Mouse (Mus musculus): ENCODE results near the gene Tfb2m. TPM values are rescaled to one million over a fixed set of nuclear protein-coding genes. Genes with fewer than 3 reads are reported as not detected.

Gene Tfb2m
- 10 to 100 TPM; 21.7 to 27.3 (median 26.0) TPM for total RNA-seq (2022)

- peak; percentile 95 to 97 for DNase-seq (ENCODE audit: low spot score in 2 of 2)
Measured at GRCm38 (mm10) chr1:179545768-179546550, at the start of gene Tfb2m, which contains the start of gene Cnst. Tfb2m (minus strand) TSS chr1:179546267. Cnst (plus strand) TSS chr1:179546370.

DNA sequence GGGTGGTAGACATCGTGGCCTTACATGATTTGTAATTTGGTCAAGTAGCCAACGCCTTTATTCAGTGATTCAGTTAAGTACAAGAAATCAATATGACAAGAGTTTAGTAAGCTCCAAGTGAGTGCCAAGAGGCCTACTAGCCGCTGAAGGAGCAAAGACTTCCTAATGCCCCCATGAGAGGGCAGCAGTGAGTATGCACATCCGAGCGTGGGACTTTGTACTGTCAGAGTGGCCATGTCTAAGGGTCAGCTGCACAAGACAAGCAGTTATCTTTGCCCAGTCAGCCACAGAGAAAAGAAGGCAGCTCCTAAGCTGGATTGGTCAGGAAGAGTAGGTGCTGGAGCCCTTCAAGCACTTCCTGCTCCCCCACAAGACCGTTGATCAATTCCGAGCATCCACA lies 46.9 kb upstream of the Tfb2m start:
- DNase-seq (ENCODE audit: low spot score in 2 of 2): no peak

- DNase-seq (ENCODE audit: low spot score in 2 of 2): no peak
Measured at GRCm38 (mm10) chr1:179592143-179592542, 46.1 kb upstream of the Tfb2m start.

DNA sequence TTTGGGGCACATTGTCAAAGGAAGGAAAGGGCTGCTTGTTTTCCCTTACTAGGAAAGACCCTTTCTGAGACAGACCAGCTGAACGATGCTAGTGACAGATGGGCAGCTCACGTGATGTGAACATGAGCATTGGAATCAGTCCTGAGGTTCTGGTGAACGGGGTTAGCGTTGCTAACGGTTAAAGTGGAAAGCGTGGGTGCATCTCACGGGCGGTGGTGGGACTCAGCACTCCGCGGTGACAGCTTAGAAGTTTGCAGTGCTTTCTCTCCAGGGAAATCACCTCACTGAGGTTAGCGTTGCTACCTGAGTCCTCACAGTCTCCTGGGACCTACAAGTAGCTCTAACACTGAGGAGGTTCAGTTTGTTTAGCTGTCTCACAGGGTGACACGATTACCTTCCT lies 45.6 kb upstream of the Tfb2m start:
- DNase-seq (ENCODE audit: low spot score in 2 of 2): peak in 1 of 2 experiments; percentile 36

- DNase-seq (ENCODE audit: low spot score in 2 of 2): peak in 1 of 2 experiments; percentile 25
Measured at GRCm38 (mm10) chr1:179588230-179588629, 42.2 kb upstream of the Tfb2m start.

GRCm38 (mm10) chr1:179586430-179587095 lies 40.5 kb upstream of the Tfb2m start:
- DNase-seq (ENCODE audit: low spot score in 2 of 2): no peak

DNA sequence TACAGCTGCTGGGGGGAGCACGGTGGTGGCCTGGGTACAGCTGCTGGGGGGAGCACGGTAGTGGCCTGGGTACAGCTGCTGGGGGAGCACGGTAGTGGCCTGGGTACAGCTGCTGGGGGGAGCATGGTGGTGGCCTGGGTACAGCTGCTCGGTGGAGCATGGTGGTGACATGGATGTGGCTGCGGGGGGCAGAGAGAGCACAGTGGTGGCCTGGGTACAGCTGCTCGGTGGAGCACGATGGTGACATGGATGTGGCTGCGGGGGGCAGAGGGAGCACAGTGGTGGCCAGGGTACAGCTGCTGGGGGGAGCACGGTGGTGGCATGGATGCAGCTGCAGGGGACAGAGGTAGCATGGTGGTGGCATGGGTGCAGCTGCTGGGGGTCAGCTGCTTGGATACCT lies 39.6 kb upstream of the Tfb2m start:
- DNase-seq (ENCODE audit: low spot score in 2 of 2): no peak

- DNase-seq (ENCODE audit: low spot score in 2 of 2): no peak
Measured at GRCm38 (mm10) chr1:179584220-179584619, 38.2 kb upstream of the Tfb2m start.

GRCm38 (mm10) chr1:179583090-179583489 lies 37.0 kb upstream of the Tfb2m start:
- no peak for DNase-seq (ENCODE audit: low spot score in 2 of 2)

DNA sequence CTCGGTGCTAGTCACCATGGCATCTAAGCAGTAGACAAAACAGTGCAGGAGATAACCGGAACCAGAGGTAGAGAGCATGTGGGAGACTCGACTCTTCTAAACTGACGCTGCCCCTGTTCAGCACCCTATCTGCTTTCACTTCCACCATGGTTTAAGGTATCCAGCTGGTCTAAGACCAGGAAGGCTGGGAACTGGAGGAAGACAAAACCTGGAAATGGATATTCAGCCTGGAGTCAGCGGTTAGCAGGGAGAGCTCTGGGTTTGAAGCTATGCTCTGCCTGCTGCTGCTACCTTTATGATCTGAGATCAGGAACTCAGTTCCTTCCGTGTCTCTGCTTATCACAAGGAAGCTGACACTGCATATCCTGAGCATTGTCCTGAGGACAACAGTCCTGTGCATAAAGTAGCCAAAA lies 36.0 kb upstream of the Tfb2m start:
- DNase-seq (ENCODE audit: low spot score in 2 of 2): no peak

DNA sequence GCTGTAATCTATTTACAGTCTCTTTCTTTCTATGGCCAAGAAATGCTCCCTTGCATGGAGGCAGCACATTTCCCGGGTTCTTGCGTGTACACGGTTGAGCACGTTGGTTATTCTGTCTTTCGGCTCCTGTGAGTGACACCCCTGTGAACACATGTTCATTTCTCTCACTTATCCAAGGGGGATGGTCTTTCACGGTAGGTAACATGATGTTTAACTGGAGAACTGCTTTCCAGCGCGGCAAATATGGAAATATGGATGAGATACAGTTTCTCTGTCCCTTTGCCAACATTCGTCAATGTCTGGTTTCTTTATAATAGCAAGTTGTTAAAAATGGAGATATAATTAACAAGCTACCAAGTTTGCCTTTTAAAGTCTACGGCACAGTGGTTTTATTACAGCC lies 35.4 kb upstream of the Tfb2m start:
- no peak for DNase-seq (ENCODE audit: low spot score in 2 of 2)

DNA sequence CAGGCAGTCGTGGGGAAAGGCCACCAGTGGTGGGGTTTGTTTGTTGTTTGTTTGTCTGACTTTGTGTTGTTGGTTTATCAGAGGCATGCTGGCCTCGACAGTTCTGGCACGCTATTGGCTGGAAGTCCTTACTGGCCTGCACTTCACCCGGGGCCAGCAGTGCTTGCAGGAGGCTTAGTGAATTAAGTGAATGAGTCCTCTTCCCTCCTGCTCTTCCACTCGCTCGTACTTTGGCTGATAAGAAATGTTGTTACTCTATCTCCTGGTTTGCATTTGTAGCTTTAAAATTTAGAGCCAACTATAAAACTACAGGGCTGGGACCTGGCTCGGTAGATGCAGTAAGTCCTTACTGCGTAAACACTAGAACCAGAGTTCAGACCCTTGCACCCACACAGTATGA lies 34.1 kb upstream of the Tfb2m start:
- DNase-seq (ENCODE audit: low spot score in 2 of 2): no peak

- no peak for DNase-seq (ENCODE audit: low spot score in 2 of 2)
Measured at GRCm38 (mm10) chr1:179578625-179579024, 32.6 kb upstream of the Tfb2m start.

- no peak for DNase-seq (ENCODE audit: low spot score in 2 of 2)
Measured at GRCm38 (mm10) chr1:179573650-179574206, 27.7 kb upstream of the Tfb2m start.

- no peak for DNase-seq (ENCODE audit: low spot score in 2 of 2)
Measured at GRCm38 (mm10) chr1:179571686-179572085, 25.6 kb upstream of the Tfb2m start.

DNA sequence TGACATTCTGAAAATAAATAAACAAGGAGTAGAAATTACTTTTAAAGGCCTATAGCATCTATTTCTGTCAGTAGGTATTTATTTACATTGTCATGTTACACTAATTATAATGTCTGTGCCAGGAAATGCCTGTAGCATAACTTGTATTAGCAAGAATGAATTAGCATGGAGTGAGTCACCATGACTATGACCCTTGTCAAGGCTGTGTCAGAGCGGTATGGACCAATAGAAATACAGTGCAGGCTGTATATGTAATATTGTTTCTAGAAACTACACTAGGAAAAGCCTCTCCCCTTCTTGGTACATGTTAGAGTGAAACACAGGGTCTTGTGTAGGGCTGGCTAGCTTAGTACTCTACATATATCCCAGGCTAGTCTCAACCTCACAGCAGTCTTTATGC lies 24.4 kb upstream of the Tfb2m start:
- DNase-seq (ENCODE audit: low spot score in 2 of 2): no peak

DNA sequence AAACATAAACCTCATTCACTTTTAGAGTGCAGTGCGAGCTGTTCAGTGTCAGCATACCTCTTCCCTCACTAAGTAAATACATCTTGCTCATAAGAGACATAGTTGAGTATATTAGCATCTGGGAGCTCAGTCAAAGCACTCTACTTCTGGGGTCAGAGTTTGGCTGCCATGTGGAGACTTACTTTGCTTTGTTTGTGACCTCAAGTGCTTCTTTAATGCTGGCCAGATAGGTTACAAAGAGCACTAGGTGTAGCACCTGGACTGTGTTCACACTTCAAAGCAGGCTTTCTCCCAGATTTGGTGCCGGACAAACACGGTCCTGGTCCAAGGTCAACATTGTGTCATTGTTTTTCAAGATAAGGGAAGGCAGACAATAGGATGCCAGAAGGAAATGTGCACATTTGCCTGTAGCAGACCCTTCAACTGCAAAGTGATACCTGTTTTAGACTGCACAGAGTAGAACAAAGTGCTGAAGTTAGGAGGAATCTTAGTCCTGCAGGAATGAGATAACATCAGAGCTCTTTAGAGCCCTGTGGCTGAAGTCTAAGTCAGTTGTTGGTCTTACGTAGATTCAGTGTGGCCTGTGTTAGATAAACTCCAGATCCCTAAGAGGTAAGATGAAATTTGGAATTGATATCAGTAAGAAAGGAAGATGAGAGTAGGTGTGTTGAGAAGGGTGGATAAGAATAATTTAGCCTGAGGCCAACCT lies 22.8 kb upstream of the Tfb2m start:
- DNase-seq (ENCODE audit: low spot score in 2 of 2): no peak

DNA sequence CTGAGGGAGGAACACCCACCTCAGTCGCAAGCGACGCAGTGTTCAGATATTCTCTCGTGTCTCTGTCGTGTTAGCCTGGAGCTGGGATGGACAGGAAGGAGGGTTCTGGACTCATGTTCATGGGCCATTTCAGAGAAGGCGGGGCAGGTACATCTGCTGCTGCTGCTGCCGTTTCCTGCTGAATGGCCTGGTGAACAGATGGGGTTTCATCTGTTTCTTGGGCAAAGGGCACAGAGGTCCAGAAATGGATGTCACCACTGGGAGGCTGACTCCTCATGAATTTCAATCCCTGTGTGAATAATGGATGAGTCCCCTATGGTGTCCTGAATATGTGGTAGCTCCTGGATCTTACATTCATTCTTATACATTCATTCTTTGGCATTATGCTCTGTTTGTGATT lies 21.5 kb upstream of the Tfb2m start:
- no peak for DNase-seq (ENCODE audit: low spot score in 2 of 2)

DNA sequence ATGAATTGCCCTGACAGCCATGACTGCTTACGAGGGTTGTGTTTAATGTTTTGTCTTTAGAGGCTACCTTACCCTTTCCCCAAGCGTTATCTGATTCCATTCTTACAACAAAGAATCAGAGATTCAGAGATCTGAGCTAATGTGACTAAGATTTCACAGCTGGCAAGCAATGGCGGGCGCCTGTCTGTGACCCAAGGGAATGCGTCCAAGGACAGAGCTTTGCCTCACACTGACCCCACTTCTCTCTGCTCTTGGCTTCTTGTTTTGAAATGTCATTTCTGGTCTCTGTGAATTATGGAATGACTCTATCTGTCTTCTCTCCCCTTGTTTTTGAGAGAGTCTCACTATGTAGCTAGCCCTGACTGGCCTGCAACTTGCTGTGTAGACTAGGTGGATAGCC lies 17.9 kb upstream of the Tfb2m start:
- no peak for DNase-seq (ENCODE audit: low spot score in 2 of 2)

- DNase-seq (ENCODE audit: low spot score in 2 of 2): no peak
Measured at GRCm38 (mm10) chr1:179563211-179563610, 17.1 kb upstream of the Tfb2m start.

DNA sequence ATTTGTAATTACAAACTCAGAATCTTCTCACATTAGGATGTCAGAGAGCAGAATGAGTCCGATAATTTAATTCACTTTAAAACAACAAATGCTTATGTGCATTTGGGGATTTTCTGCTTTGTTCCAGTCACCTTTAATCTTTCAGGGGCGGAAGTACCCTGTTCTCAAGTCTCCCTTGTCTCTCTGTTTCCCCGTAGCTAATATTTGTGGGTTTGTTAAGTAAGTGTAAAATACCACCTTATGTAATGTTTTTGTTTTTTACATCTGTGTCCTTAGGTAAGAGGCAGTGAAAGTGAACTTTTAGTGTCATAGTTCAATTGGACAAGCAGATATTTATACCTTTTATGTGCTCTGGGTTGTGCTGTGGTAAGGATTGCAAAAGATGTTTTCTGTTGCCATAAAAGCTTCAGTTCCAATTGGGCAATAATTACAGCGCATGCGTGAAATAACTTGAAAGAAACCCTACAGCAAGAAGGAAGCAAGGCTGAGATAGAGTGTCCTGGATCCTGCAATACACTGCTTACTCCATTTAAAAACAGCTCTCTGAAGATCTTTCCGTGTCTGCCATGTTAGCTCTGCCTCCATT lies 14.9 kb upstream of the Tfb2m start:
- DNase-seq (ENCODE audit: low spot score in 2 of 2): no peak
